Mouse (Mus musculus) pancreas, adult 10 weeks (tissue): ENCODE results near the gene A930018P22Rik. TPM values are rescaled to one million over a fixed set of nuclear protein-coding genes. Genes with fewer than 3 reads are reported as not detected.

Experiments used
- polyA plus RNA-seq: library from polyadenylated mRNA; stranded (reverse); fragments of 350-450 nt; fragmentation: Illumina TruSeq; extraction: RNeasy Lipid Tissue Mini Kit (QIAGEN cat#74804); gene quantifications from one replicate; pipeline ENCODE4 v1.2.3, GENCODE M21; 2015; ENCODE audit warnings: low read depth, low replicate concordance; ENCODE audit not compliant: insufficient read depth

The A930018P22Rik gene
- polyA plus RNA-seq = not detected

GRCm38 (mm10) chr2:104122505-104123378, at the start of gene A930018P22Rik:
TSS of gene A930018P22Rik (plus strand) at chr2:104122769.

GRCm38 (mm10) chr2:104095741-104096213, 26.8 kb upstream of the A930018P22Rik start, which contains the start of gene Cd59a:
TSS of gene Cd59a (plus strand) at chr2:104095801.

Other genes starting within 250 kb of the A930018P22Rik start
- gene Lmo2, start 164.8 kb upstream of the A930018P22Rik start, polyA plus RNA-seq = 10.4 TPM
- gene Fbxo3, start 95.0 kb upstream of the A930018P22Rik start, polyA plus RNA-seq = 8.1 TPM
- gene 4931422A03Rik, start 94.4 kb upstream of the A930018P22Rik start, polyA plus RNA-seq = not detected
- not detected for gene Gm10912, start 56.9 kb upstream of the A930018P22Rik start, polyA plus RNA-seq
- not detected for gene Gm10799, start 54.2 kb upstream of the A930018P22Rik start, polyA plus RNA-seq
- gene Cd59b, start 52.9 kb upstream of the A930018P22Rik start, polyA plus RNA-seq = 2.3 TPM
- 6.0 TPM for gene Cd59a, start 27.0 kb upstream of the A930018P22Rik start, polyA plus RNA-seq